Mouse (Mus musculus) forebrain, embryonic 10.5 days (tissue): Measurements from ENCODE around the gene Rybp. TPM values are rescaled to one million over a fixed set of nuclear protein-coding genes. Genes with fewer than 3 reads are reported as not detected.

Experiments
- DNase-seq: peaks from one replicate; pipeline ENCODE4 v3.0.0-alpha.2; 2017; ENCODE audit warnings: low spot score; ENCODE audit errors: extremely low spot score
- H3K27ac ChIP-seq: fragments of 300-500 bp; sonication (generic); 2 replicates; pipeline ENCODE4 v1.5.1; 2016; ENCODE audit warnings: mild to moderate bottlenecking
- H3K27me3 ChIP-seq: fragments of 300-500 bp; sonication (generic); 2 replicates; pipeline ENCODE4 v1.6.1; 2016; ENCODE audit warnings: mild to moderate bottlenecking; ENCODE audit not compliant: poor library complexity, severe bottlenecking
- H3K36me3 ChIP-seq: fragments of 300-500 bp; sonication (generic); replicated peaks from 2 replicates; pipeline ENCODE4 v1.6.1; 2016; ENCODE audit warnings: mild to moderate bottlenecking, moderate library complexity
- H3K4me1 ChIP-seq: fragments of 300-500 bp; sonication (generic); 2 replicates; pipeline ENCODE4 v1.6.1; 2016
- H3K4me3 ChIP-seq: fragments of 300-500 bp; sonication (generic); 2 replicates; pipeline ENCODE4 v1.5.1; 2016; ENCODE audit warnings: mild to moderate bottlenecking, moderate library complexity
- H3K9me3 ChIP-seq: fragments of 300-500 bp; sonication (generic); 2 replicates; pipeline ENCODE4 v1.6.1; 2016; ENCODE audit warnings: mild to moderate bottlenecking, moderate library complexity
- WGBS: fragments of 180-500 bp; shearing (Covaris S2); methylation state at CpG from one replicate; pipeline ENCODE4 v1.1.7; 2016; 5-methylcytosine and 5-hydroxymethylcytosine counted together
- polyA plus RNA-seq: library from polyadenylated mRNA; unstranded; fragments of >200 nt; fragmentation: Nextera tagmentation; extraction: Ambion mirVana; gene quantifications from 2 replicates; pipeline ENCODE4 v1.2.1, GENCODE M21; 2016

Gene Rybp
- polyA plus RNA-seq, 1 experiment from 2014 or later, result 12.8 TPM

- no peaks in the 10 kb centered on the region for H3K9me3 ChIP-seq
- no peak overlapping the region for H3K4me3 ChIP-seq
- no peaks in the 10 kb centered on the region for H3K36me3 ChIP-seq
- WGBS, result 78% methylated on average over 7 of the region's 7 CpGs
- peaks cover 24% of the 10 kb centered on the region for H3K4me1 ChIP-seq
- H3K27me3 ChIP-seq, result peaks cover 85% of the 10 kb centered on the region
- no peak overlapping the region for H3K27ac ChIP-seq
- DNase-seq, result no peak
Observed at GRCm38 (mm10) chr6:100193760-100194159, 93.5 kb downstream of the Rybp start.

- Histone ChIP-seq H3K9me3 (no peaks in the 10 kb centered on the region), H3K4me1 (peaks cover 24% of the 10 kb centered on the region), H3K36me3 (no peaks in the 10 kb centered on the region), H3K4me3 (no peak overlapping the region), H3K27ac (no peak overlapping the region), H3K27me3 (peaks cover 85% of the 10 kb centered on the region)
- no peak for DNase-seq
- WGBS, result 60% methylated on average over 4 of the region's 4 CpGs
Observed at GRCm38 (mm10) chr6:100192691-100193229, 94.5 kb downstream of the Rybp start.

GRCm38 (mm10) chr6:100190803-100191559 lies 96.3 kb downstream of the Rybp start:
- Histone ChIP-seq H3K4me1 (peaks cover 15% of the 10 kb centered on the region), H3K36me3 (no peaks in the 10 kb centered on the region), H3K4me3 (no peak overlapping the region), H3K27ac (no peak overlapping the region), H3K27me3 (peaks cover 90% of the 10 kb centered on the region), H3K9me3 (no peaks in the 10 kb centered on the region)
- WGBS, result 87% methylated on average over 15 of the region's 15 CpGs
- no peak for DNase-seq

GRCm38 (mm10) chr6:100190310-100190709 lies 97.0 kb downstream of the Rybp start:
- no peak overlapping the region for H3K27ac ChIP-seq
- H3K9me3 ChIP-seq, result no peaks in the 10 kb centered on the region
- H3K4me3 ChIP-seq, result no peak overlapping the region
- H3K36me3 ChIP-seq, result no peaks in the 10 kb centered on the region
- peaks cover 15% of the 10 kb centered on the region for H3K4me1 ChIP-seq
- H3K27me3 ChIP-seq, result peaks cover 90% of the 10 kb centered on the region
- DNase-seq, result no peak
- WGBS, result 89% methylated on average over 10 of the region's 10 CpGs

- peaks cover 14% of the 10 kb centered on the region for H3K4me1 ChIP-seq
- 69% methylated on average over 7 of the region's 7 CpGs for WGBS
- peaks cover 90% of the 10 kb centered on the region for H3K27me3 ChIP-seq
Observed at GRCm38 (mm10) chr6:100188883-100189743, 98.2 kb downstream of the Rybp start.

GRCm38 (mm10) chr6:100187821-100188220 lies 99.5 kb downstream of the Rybp start:
- peaks cover 95% of the 10 kb centered on the region for H3K27me3 ChIP-seq
- H3K9me3 ChIP-seq, result no peaks in the 10 kb centered on the region
- peaks cover 14% of the 10 kb centered on the region for H3K4me1 ChIP-seq
- whole genome bisulfite sequencing, result 81% methylated on average over 6 of the region's 6 CpGs
- no peaks in the 10 kb centered on the region for H3K36me3 ChIP-seq
- DNase-seq, result no peak
- H3K27ac ChIP-seq, result no peak overlapping the region
- no peak overlapping the region for H3K4me3 ChIP-seq

More at GRCm38 (mm10) chr6:100188883-100189743, 98.2 kb downstream of the Rybp start:
- Histone ChIP-seq H3K9me3 (no peaks in the 10 kb centered on the region), H3K4me3 (no peak overlapping the region), H3K36me3 (no peaks in the 10 kb centered on the region), H3K27ac (no peak overlapping the region)
- DNase-seq, result no peak

- Histone ChIP-seq H3K27me3 (peaks cover 95% of the 10 kb centered on the region), H3K27ac (no peak overlapping the region), H3K36me3 (no peaks in the 10 kb centered on the region), H3K9me3 (no peaks in the 10 kb centered on the region), H3K4me1 (peaks cover 14% of the 10 kb centered on the region), H3K4me3 (no peak overlapping the region)
- 86% methylated on average over 11 of the region's 11 CpGs for WGBS
- no peak for DNase-seq
Observed at GRCm38 (mm10) chr6:100186789-100187188, 100.5 kb downstream of the Rybp start.

GRCm38 (mm10) chr6:100185524-100185923 lies 101.8 kb downstream of the Rybp start:
- Histone ChIP-seq H3K27me3 (peaks cover 100% of the 10 kb centered on the region), H3K4me3 (no peak overlapping the region), H3K27ac (no peak overlapping the region), H3K36me3 (no peaks in the 10 kb centered on the region), H3K9me3 (no peaks in the 10 kb centered on the region), H3K4me1 (peaks cover 14% of the 10 kb centered on the region)
- DNase-seq, result peak; percentile 27
- 0% methylated on average over 1 of the region's 1 CpGs for WGBS

- 80% methylated on average over 3 of the region's 3 CpGs for WGBS
- no peak overlapping the region for H3K4me3 ChIP-seq
- peaks cover 97% of the 10 kb centered on the region for H3K27me3 ChIP-seq
- peaks cover 14% of the 10 kb centered on the region for H3K4me1 ChIP-seq
- no peak for DNase-seq
- no peak overlapping the region for H3K27ac ChIP-seq
- no peaks in the 10 kb centered on the region for H3K36me3 ChIP-seq
- no peaks in the 10 kb centered on the region for H3K9me3 ChIP-seq
Observed at GRCm38 (mm10) chr6:100183344-100183743, 103.9 kb downstream of the Rybp start.

- H3K27ac ChIP-seq, result no peak overlapping the region
- H3K36me3 ChIP-seq, result no peaks in the 10 kb centered on the region
- DNase-seq, result no peak
- peaks cover 9% of the 10 kb centered on the region for H3K4me1 ChIP-seq
- no peak overlapping the region for H3K4me3 ChIP-seq
- H3K27me3 ChIP-seq, result peaks cover 73% of the 10 kb centered on the region
- 60% methylated on average over 4 of the region's 4 CpGs for WGBS
- no peaks in the 10 kb centered on the region for H3K9me3 ChIP-seq
Observed at GRCm38 (mm10) chr6:100180883-100181262, 106.4 kb downstream of the Rybp start.

GRCm38 (mm10) chr6:100180213-100180882 lies 106.9 kb downstream of the Rybp start:
- no peak overlapping the region for H3K27ac ChIP-seq
- peaks cover 67% of the 10 kb centered on the region for H3K27me3 ChIP-seq
- H3K4me1 ChIP-seq, result peaks cover 4% of the 10 kb centered on the region
- no peaks in the 10 kb centered on the region for H3K9me3 ChIP-seq
- DNase-seq, result no peak
- WGBS, result 74% methylated on average over 4 of the region's 4 CpGs
- H3K36me3 ChIP-seq, result no peaks in the 10 kb centered on the region
- H3K4me3 ChIP-seq, result no peak overlapping the region

- Histone ChIP-seq H3K4me1 (no peaks in the 10 kb centered on the region; the same call in 1 of the 2 replicates), H3K27ac (no peak overlapping the region), H3K4me3 (no peak overlapping the region), H3K27me3 (peaks cover 61% of the 10 kb centered on the region), H3K9me3 (no peaks in the 10 kb centered on the region), H3K36me3 (no peaks in the 10 kb centered on the region)
- WGBS, result 85% methylated on average over 3 of the region's 3 CpGs
- no peak for DNase-seq
Observed at GRCm38 (mm10) chr6:100178830-100179229, 108.5 kb downstream of the Rybp start.
